Comparison of ENCODE assay signal across 32 mouse cellular contexts in genomic region chr11:77378622-77379021, GRCm38 (mm10).
"Had no signal": no experiment of that assay in that cellular context is flagged by ENCODE, and none has a peak within 500 bp of the region (broad histone marks: within the 10 kb centered on the region; RNA-seq: fewer than 3 reads in every experiment).

No protein-coding gene starts in this region.

- H3K27ac ChIP-seq: limb, embryonic 10.5 days; limb, embryonic 12.5 days; limb, embryonic 13.5 days; limb, embryonic 15.5 days; liver, embryonic 12.5 days; liver, embryonic 13.5 days; liver, embryonic 14.5 days; liver, embryonic 15.5 days; lung, embryonic 15.5 days; macrophage; midbrain, embryonic 10.5 days; midbrain, embryonic 12.5 days; midbrain, embryonic 13.5 days; midbrain, embryonic 15.5 days; neural tube, embryonic 12.5 days had no signal

- DNase-seq: left cerebral cortex, postnatal 4 days; liver; liver, embryonic 13.5 days; liver, postnatal 0 days; lung, adult 18-20 months; lung, adult 2 months; lung, embryonic 14.5 days; lung, postnatal 10 days; lung, postnatal 14 days; lung, postnatal 36 days; lung, postnatal 4 days; midbrain, embryonic 14.5 days had no signal

- H3K27me3 ChIP-seq: limb, embryonic 12.5 days; limb, embryonic 13.5 days; limb, embryonic 15.5 days; liver, embryonic 12.5 days; liver, embryonic 13.5 days; liver, embryonic 15.5 days; lung, embryonic 15.5 days; megakaryocyte, embryonic 14.5 days; midbrain, embryonic 12.5 days; midbrain, embryonic 13.5 days; midbrain, embryonic 15.5 days; neural tube, embryonic 12.5 days had no signal

- H3K4me2 ChIP-seq: limb, embryonic 12.5 days; limb, embryonic 13.5 days; limb, embryonic 15.5 days; liver, embryonic 11.5 days; liver, embryonic 12.5 days; liver, embryonic 13.5 days; liver, embryonic 15.5 days; lung, embryonic 14.5 days; lung, embryonic 15.5 days; midbrain, embryonic 11.5 days; midbrain, embryonic 12.5 days; midbrain, embryonic 13.5 days; midbrain, embryonic 15.5 days; neural tube, embryonic 12.5 days had no signal

- H3K9ac ChIP-seq: limb, embryonic 12.5 days; limb, embryonic 13.5 days; limb, embryonic 15.5 days; liver, embryonic 12.5 days; liver, embryonic 13.5 days; liver, embryonic 14.5 days; liver, embryonic 15.5 days; liver, postnatal 0 days; lung, embryonic 14.5 days; lung, embryonic 15.5 days; midbrain, embryonic 12.5 days; midbrain, embryonic 13.5 days; midbrain, embryonic 15.5 days; neural tube, embryonic 12.5 days had no signal

- H3K4me3 ChIP-seq: limb, embryonic 10.5 days; limb, embryonic 12.5 days; limb, embryonic 13.5 days; limb, embryonic 15.5 days; liver, embryonic 12.5 days; liver, embryonic 13.5 days; liver, embryonic 15.5 days; lung, embryonic 15.5 days; megakaryocyte, embryonic 14.5 days; midbrain, embryonic 10.5 days; midbrain, embryonic 12.5 days; midbrain, embryonic 13.5 days; midbrain, embryonic 15.5 days; myocyte; neural tube, embryonic 12.5 days had no signal

- H3K36me3 ChIP-seq: limb, embryonic 10.5 days; limb, embryonic 12.5 days; limb, embryonic 13.5 days; limb, embryonic 15.5 days; liver, embryonic 12.5 days; liver, embryonic 13.5 days; liver, embryonic 15.5 days; lung, embryonic 15.5 days; midbrain, embryonic 10.5 days; midbrain, embryonic 12.5 days; midbrain, embryonic 13.5 days; midbrain, embryonic 15.5 days; neural tube, embryonic 12.5 days had no signal

- H3K4me1 ChIP-seq: limb, embryonic 10.5 days; limb, embryonic 12.5 days; limb, embryonic 13.5 days; limb, embryonic 15.5 days; midbrain, embryonic 10.5 days; midbrain, embryonic 12.5 days; midbrain, embryonic 13.5 days; midbrain, embryonic 15.5 days; neural tube, embryonic 12.5 days had no signal

- ATAC-seq: liver, embryonic 12.5 days; liver, postnatal 0 days; lung, postnatal 0 days; midbrain, embryonic 13.5 days; midbrain, embryonic 15.5 days; midbrain, embryonic 16.5 days had no signal

- H3K9me3 ChIP-seq: limb, embryonic 10.5 days; limb, embryonic 12.5 days; limb, embryonic 13.5 days; limb, embryonic 15.5 days; liver, embryonic 12.5 days; liver, embryonic 13.5 days; liver, embryonic 15.5 days; lung, embryonic 15.5 days; megakaryocyte, embryonic 14.5 days; midbrain, embryonic 10.5 days; midbrain, embryonic 12.5 days; midbrain, embryonic 13.5 days; midbrain, embryonic 15.5 days; neural tube, embryonic 12.5 days had no signal
